Mouse (Mus musculus): ENCODE measurements around the gene Rpl7a.

GRCm38 (mm10) chr2:26920190-26920855 is 9.8 kb downstream of the Rpl7a start:
- no peak for TF ChIP-seq CTCF (IDR thresholded peaks at IDR 0.05; ENCODE audit: low read depth)
- TF ChIP-seq EP300 (IDR thresholded peaks at IDR 0.05; ENCODE audit: low read depth) = no peak

Data from heart, postnatal 0 days (tissue).